Mouse (Mus musculus) heart, embryonic 13.5 days (tissue): Measurements from ENCODE around the gene Slc23a3. TPM values are rescaled to one million over a fixed set of nuclear protein-coding genes. Genes with fewer than 3 reads are reported as not detected.

Experiments used
- ATAC-seq: fragments of 200-750 bp; cut with Nextera tagmentation; 2 replicates; pipeline ENCODE4 v1.8.0; 2017; ENCODE audit warnings: moderate TSS enrichment; ENCODE audit not compliant: insufficient number of reproducible peaks, low FRiP score, low TSS enrichment; ENCODE audit errors: extremely low read depth
- H3K27ac ChIP-seq: fragments of 300-500 bp; sonication (generic); replicated peaks from 2 replicates; pipeline ENCODE4 v1.5.1; 2015; ENCODE audit warnings: moderate library complexity, mild to moderate bottlenecking, inconsistent platforms
- H3K27me3 ChIP-seq: fragments of 300-500 bp; sonication (generic); replicated peaks from 2 replicates; pipeline ENCODE4 v1.6.1; 2015; ENCODE audit warnings: mild to moderate bottlenecking, inconsistent platforms
- H3K36me3 ChIP-seq: fragments of 300-500 bp; sonication (generic); 2 replicates; pipeline ENCODE4 v1.6.1; 2015; ENCODE audit warnings: mild to moderate bottlenecking, inconsistent platforms
- H3K4me1 ChIP-seq: fragments of 300-500 bp; sonication (generic); 2 replicates; pipeline ENCODE4 v1.6.1; 2015; ENCODE audit warnings: inconsistent platforms
- H3K4me2 ChIP-seq: fragments of 300-500 bp; sonication (generic); 2 replicates; pipeline ENCODE4 v1.6.1; 2015; ENCODE audit warnings: inconsistent platforms, mild to moderate bottlenecking, moderate library complexity
- H3K4me3 ChIP-seq: fragments of 300-500 bp; sonication (generic); 2 replicates; pipeline ENCODE4 v1.5.1; 2015; ENCODE audit warnings: moderate library complexity, mild to moderate bottlenecking, inconsistent platforms
- H3K9ac ChIP-seq: fragments of 300-500 bp; sonication (generic); 2 replicates; pipeline ENCODE4 v1.6.1; 2015; ENCODE audit warnings: inconsistent platforms, mild to moderate bottlenecking, moderate library complexity
- H3K9me3 ChIP-seq: fragments of 300-500 bp; sonication (generic); 2 replicates; pipeline ENCODE4 v1.6.1; 2016; ENCODE audit warnings: inconsistent platforms
- WGBS: fragments of 180-500 bp; shearing (Covaris S2); methylation state at CpG from one replicate; pipeline ENCODE4 v1.1.7; 2015; ENCODE audit warnings: mixed read lengths; 5-methylcytosine and 5-hydroxymethylcytosine counted together
- polyA plus RNA-seq: library from polyadenylated mRNA; unstranded; fragments of >200 nt; fragmentation: Nextera tagmentation; extraction: Ambion mirVana; gene quantifications from 2 replicates; pipeline ENCODE4 v1.2.1, GENCODE M21; 2015

Slc23a3 gene
- polyA plus RNA-seq, 1 experiment from 2014 or later: 1.0 TPM

GRCm38 (mm10) chr1:75158990-75159389 is 25.3 kb upstream of the Slc23a3 start:
- H3K4me1 ChIP-seq: no peaks in the 10 kb centered on the region
- no peaks in the 10 kb centered on the region for H3K9me3 ChIP-seq
- no peak overlapping the region for H3K9ac ChIP-seq
- H3K4me3 ChIP-seq: no peak overlapping the region
- ATAC-seq: no peak
- H3K36me3 ChIP-seq: no peaks in the 10 kb centered on the region
- no peak overlapping the region for H3K27ac ChIP-seq
- H3K4me2 ChIP-seq: no peak overlapping the region
- H3K27me3 ChIP-seq: no peaks in the 10 kb centered on the region

GRCm38 (mm10) chr1:75155837-75156236 is 22.1 kb upstream of the Slc23a3 start:
- no peak overlapping the region for H3K27ac ChIP-seq
- no peaks in the 10 kb centered on the region for H3K4me1 ChIP-seq
- ATAC-seq: no peak
- H3K36me3 ChIP-seq: no peaks in the 10 kb centered on the region
- no peaks in the 10 kb centered on the region for H3K27me3 ChIP-seq
- no peaks in the 10 kb centered on the region for H3K9me3 ChIP-seq
- H3K4me2 ChIP-seq: no peak overlapping the region
- WGBS: 32% methylated on average over 3 of the region's 3 CpGs
- no peak overlapping the region for H3K4me3 ChIP-seq
- no peak overlapping the region for H3K9ac ChIP-seq

GRCm38 (mm10) chr1:75148727-75149126 is 15.0 kb upstream of the Slc23a3 start:
- H3K27me3 ChIP-seq: no peaks in the 10 kb centered on the region
- peaks cover 6% of the 10 kb centered on the region for H3K4me1 ChIP-seq
- peaks cover 62% of the 10 kb centered on the region for H3K36me3 ChIP-seq
- ATAC-seq: no peak
- no peak overlapping the region for H3K4me3 ChIP-seq
- H3K27ac ChIP-seq: no peak overlapping the region
- H3K9me3 ChIP-seq: no peaks in the 10 kb centered on the region
- no peak overlapping the region for H3K9ac ChIP-seq
- H3K4me2 ChIP-seq: no peak overlapping the region
- 92% methylated on average over 4 of the region's 4 CpGs for WGBS

GRCm38 (mm10) chr1:75147411-75148135 is 13.9 kb upstream of the Slc23a3 start:
- Histone ChIP-seq H3K27me3 (no peaks in the 10 kb centered on the region), H3K9ac (peak overlapping the region; percentile 15; the same call in 1 of the 2 replicates), H3K27ac (no peak overlapping the region), H3K4me2 (no peak overlapping the region), H3K36me3 (peaks cover 62% of the 10 kb centered on the region), H3K9me3 (no peaks in the 10 kb centered on the region), H3K4me3 (no peak overlapping the region), H3K4me1 (peaks cover 12% of the 10 kb centered on the region)
- WGBS: 69% methylated on average over 7 of the region's 7 CpGs
- ATAC-seq: no peak

- H3K9ac ChIP-seq: no peak overlapping the region
- peaks cover 17% of the 10 kb centered on the region for H3K4me1 ChIP-seq
- WGBS: 80% methylated on average over 3 of the region's 3 CpGs
- no peak for ATAC-seq
- no peak overlapping the region for H3K27ac ChIP-seq
- H3K9me3 ChIP-seq: no peaks in the 10 kb centered on the region
- no peak overlapping the region for H3K4me2 ChIP-seq
- H3K36me3 ChIP-seq: peaks cover 62% of the 10 kb centered on the region
- H3K27me3 ChIP-seq: no peaks in the 10 kb centered on the region
- H3K4me3 ChIP-seq: no peak overlapping the region
Observed at GRCm38 (mm10) chr1:75145589-75145988, 11.9 kb upstream of the Slc23a3 start.

- H3K4me2 ChIP-seq: peak within 1 kb of the TSS; percentile 95
- peak within 1 kb of the TSS; percentile 98 for H3K27ac ChIP-seq
- no peaks in the 10 kb centered on the region for H3K9me3 ChIP-seq
- H3K4me3 ChIP-seq: peak within 1 kb of the TSS; percentile 90
- ATAC-seq: peak; percentile 84
- peak within 1 kb of the TSS; percentile 98 for H3K9ac ChIP-seq
- under 1% methylated on average over 84 of the region's 91 CpGs for WGBS
- peaks cover 62% of the 10 kb centered on the region for H3K36me3 ChIP-seq
- peaks cover 27% of the 10 kb centered on the region for H3K4me1 ChIP-seq
- H3K27me3 ChIP-seq: no peaks in the 10 kb centered on the region
Observed at GRCm38 (mm10) chr1:75142301-75143261, 8.9 kb upstream of the Slc23a3 start, which contains the start of the genes Cnppd1 and Retreg2. Gene Cnppd1 (minus strand): TSS chr1:75142711. Gene Retreg2 (plus strand): TSS chr1:75142778.

- Histone ChIP-seq H3K4me2 (peak overlapping the region; percentile 95), H3K9ac (peak overlapping the region; percentile 98), H3K9me3 (no peaks in the 10 kb centered on the region), H3K4me3 (peak overlapping the region; percentile 90), H3K27ac (peak overlapping the region; percentile 98), H3K4me1 (peaks cover 27% of the 10 kb centered on the region), H3K36me3 (peaks cover 62% of the 10 kb centered on the region), H3K27me3 (no peaks in the 10 kb centered on the region)
- peak; percentile 32 for ATAC-seq
- WGBS: under 1% methylated on average over 53 of the region's 53 CpGs
Observed at GRCm38 (mm10) chr1:75141486-75142190, 7.9 kb upstream of the Slc23a3 start.

GRCm38 (mm10) chr1:75140601-75141190 is 7.0 kb upstream of the Slc23a3 start:
- Histone ChIP-seq H3K27me3 (no peaks in the 10 kb centered on the region), H3K4me1 (peaks cover 27% of the 10 kb centered on the region), H3K9ac (peak overlapping the region; percentile 98), H3K27ac (peak overlapping the region; percentile 98), H3K4me2 (peak overlapping the region; percentile 95), H3K9me3 (no peaks in the 10 kb centered on the region), H3K4me3 (peak overlapping the region; percentile 90), H3K36me3 (peaks cover 62% of the 10 kb centered on the region)
- WGBS: 53% methylated on average over 4 of the region's 4 CpGs
- ATAC-seq: no peak

- H3K4me1 ChIP-seq: peaks cover 18% of the 10 kb centered on the region
- H3K4me3 ChIP-seq: 0 out of 2 replicates have a peak overlapping the region, but pooled peaks have one; percentile 90
- H3K9ac ChIP-seq: no peak overlapping the region
- 0 out of 2 replicates have a peak, but pooled peaks cover 3% of the 10 kb centered on the region for H3K27me3 ChIP-seq
- no peak overlapping the region for H3K27ac ChIP-seq
- H3K36me3 ChIP-seq: peaks cover 52% of the 10 kb centered on the region
- H3K9me3 ChIP-seq: no peaks in the 10 kb centered on the region
- H3K4me2 ChIP-seq: 0 out of 2 replicates have a peak overlapping the region, but pooled peaks have one; percentile 29
- WGBS: 85% methylated on average over 2 of the region's 2 CpGs
- no peak for ATAC-seq
Observed at GRCm38 (mm10) chr1:75138448-75138847, 4.8 kb upstream of the Slc23a3 start.

- Histone ChIP-seq H3K27me3 (peaks cover 12% of the 10 kb centered on the region), H3K4me1 (peaks cover 15% of the 10 kb centered on the region), H3K4me3 (no peak overlapping the region), H3K9ac (no peak overlapping the region), H3K4me2 (peak overlapping the region; percentile 29; the same call in 1 of the 2 replicates), H3K36me3 (peaks cover 52% of the 10 kb centered on the region), H3K9me3 (no peaks in the 10 kb centered on the region), H3K27ac (no peak overlapping the region; the same call in 1 of the 2 replicates)
- no peak for ATAC-seq
- WGBS: 26% methylated on average over 3 of the region's 3 CpGs
Observed at GRCm38 (mm10) chr1:75136730-75137129, 3.0 kb upstream of the Slc23a3 start.
